In the genomic region with DNA sequence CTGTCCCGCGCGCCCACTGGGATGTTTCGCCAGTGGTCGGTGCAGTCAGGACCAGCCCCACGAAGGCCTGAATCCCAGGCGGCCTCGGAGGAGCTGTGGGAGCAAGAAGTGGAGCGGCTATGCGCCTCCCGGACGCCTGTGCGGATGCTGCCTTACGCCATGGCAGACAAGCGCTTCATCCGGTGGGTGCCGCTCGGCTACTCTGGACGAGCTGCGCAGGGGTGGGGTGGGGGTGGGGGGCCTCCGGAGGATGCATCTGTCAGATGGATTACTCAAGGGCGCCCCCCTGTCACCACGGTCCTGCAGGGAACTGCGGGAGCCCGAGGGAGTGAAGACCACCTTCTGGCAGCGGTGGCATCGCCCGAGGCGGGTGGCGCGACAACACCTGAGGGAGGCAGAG, we compare ENCODE assay signal across 8 mouse cellular contexts. TPM values are rescaled to one million over a fixed set of nuclear protein-coding genes. Genes with fewer than 3 reads are reported as not detected.
A peak's percentile ranks its signal among the peaks of the same experiment; 100 is the strongest.
DNase-seq lines count a peak whose midpoint lies in the region; ATAC-seq lines count a peak whose summit lies in the region.

No protein-coding gene starts in this region.

- H3K4me1 ChIP-seq in heart, embryonic 13.5 days: peaks cover 58% of the 10 kb centered on the region

- peak overlapping the region; percentile 97 for H3K27ac ChIP-seq in heart, embryonic 13.5 days (replicated peaks)

- H3K27me3 ChIP-seq in heart, embryonic 13.5 days (replicated peaks): peaks cover 17% of the 10 kb centered on the region; the same call in 1 of the 2 replicates

- ATAC-seq in CD4-positive, CD25-positive, alpha-beta regulatory T cell, adult 4 months: peak; percentile 19
- ATAC-seq in heart, embryonic 13.5 days (ENCODE audit: extremely low read depth, insufficient number of reproducible peaks, low FRiP score, low TSS enrichment): no peak
- ATAC-seq in inflammation-experienced regulatory T-cells, adult 6 months: no peak

- WGBS in heart, embryonic 13.5 days: 3% methylated on average over 31 of the region's 31 CpGs

- peak overlapping the region; percentile 100 for H3K4me2 ChIP-seq in heart, embryonic 13.5 days

- H3K9me3 ChIP-seq in heart, embryonic 13.5 days: no peaks in the 10 kb centered on the region

- H3K36me3 ChIP-seq in heart, embryonic 13.5 days: peaks cover 1% of the 10 kb centered on the region

- H3K4me3 ChIP-seq in heart, embryonic 13.5 days: peak overlapping the region; percentile 62

- peak overlapping the region; percentile 89 for H3K9ac ChIP-seq in heart, embryonic 13.5 days

- peak; percentile 90 to 92 for DNase-seq in B cell, adult 2 months
- peak; percentile 82 for DNase-seq in embryo, embryonic 9.5 days (ENCODE audit: extremely low spot score)
- peak; percentile 56 to 71 for DNase-seq in kidney, postnatal 36 days
- peak; percentile 79 for DNase-seq in lung, postnatal 36 days
- peak; percentile 87 to 88 for DNase-seq in spleen, postnatal 10 days (ENCODE audit: low spot score in 2 of 2)

RNA-seq across cellular contexts. Expression of a gene that starts 1.1 kb away (rescaled TPM):
- polyA plus RNA-seq in CD4-positive, CD25-positive, alpha-beta regulatory T cell, adult 4 months (2017; shearing (Covaris generic)): 100 to 1,000 TPM in 1 of 2 experiments, 10 to 100 TPM in 1; 85.5 to 146 TPM
- 22.2 and 26.9 TPM in 2 replicates for polyA plus RNA-seq in heart, embryonic 13.5 days (2015; fragmentation: Nextera tagmentation; extraction: Ambion mirVana)
- 100 to 1,000 TPM in 2 of 3 experiments, 10 to 100 TPM in 1; 90.7 to 159 (median 116) TPM for polyA plus RNA-seq in inflammation-experienced regulatory T-cells, adult 6 months (2017; shearing (Covaris generic))

RNA-seq across cellular contexts. Expression of a gene that starts 1.2 kb away (rescaled TPM):
- polyA plus RNA-seq in CD4-positive, CD25-positive, alpha-beta regulatory T cell, adult 4 months (2017; shearing (Covaris generic)): 10 to 100 TPM; 35.1 to 41.6 TPM
- 2.5 and 3.0 TPM in 2 replicates for polyA plus RNA-seq in heart, embryonic 13.5 days (2015; fragmentation: Nextera tagmentation; extraction: Ambion mirVana)
- polyA plus RNA-seq in inflammation-experienced regulatory T-cells, adult 6 months (2017; shearing (Covaris generic)): 10 to 100 TPM; 32.9 to 40.0 (median 39.0) TPM

RNA-seq across cellular contexts. Expression of a gene that starts 14.4 kb away (rescaled TPM):
- polyA plus RNA-seq in CD4-positive, CD25-positive, alpha-beta regulatory T cell, adult 4 months (2017; shearing (Covaris generic)): 1 to 10 TPM in 1 of 2 experiments, not detected in 1; 1.0 TPM
- polyA plus RNA-seq in heart, embryonic 13.5 days (2015; fragmentation: Nextera tagmentation; extraction: Ambion mirVana): 1.3 and 2.3 TPM in 2 replicates
- 1 to 10 TPM in 2 of 3 experiments, under 1 TPM in 1; 0.57 to 1.3 (median 1.3) TPM for polyA plus RNA-seq in inflammation-experienced regulatory T-cells, adult 6 months (2017; shearing (Covaris generic))

RNA-seq across cellular contexts. Expression of a gene that starts 26.4 kb away (rescaled TPM):
- polyA plus RNA-seq in CD4-positive, CD25-positive, alpha-beta regulatory T cell, adult 4 months (2017; shearing (Covaris generic)): 1 to 10 TPM; 1.0 to 3.2 TPM
- 0.78 and 1.3 TPM in 2 replicates for polyA plus RNA-seq in heart, embryonic 13.5 days (2015; fragmentation: Nextera tagmentation; extraction: Ambion mirVana)
- polyA plus RNA-seq in inflammation-experienced regulatory T-cells, adult 6 months (2017; shearing (Covaris generic)): 1 to 10 TPM; 3.1 to 5.0 (median 4.9) TPM

RNA-seq across cellular contexts. Expression of a gene that starts 26.4 kb away (rescaled TPM):
- 100 to 1,000 TPM; 110 to 153 TPM for polyA plus RNA-seq in CD4-positive, CD25-positive, alpha-beta regulatory T cell, adult 4 months (2017; shearing (Covaris generic))
- polyA plus RNA-seq in heart, embryonic 13.5 days (2015; fragmentation: Nextera tagmentation; extraction: Ambion mirVana): 74.8 and 75.6 TPM in 2 replicates
- 100 to 1,000 TPM in 1 of 3 experiments, 10 to 100 TPM in 2; 86.3 to 118 (median 89.8) TPM for polyA plus RNA-seq in inflammation-experienced regulatory T-cells, adult 6 months (2017; shearing (Covaris generic))
